10 mouse cellular contexts compared by ENCODE assay signal in genomic region chr6:54586175-54586574, GRCm38 (mm10). TPM values are rescaled to one million over a fixed set of nuclear protein-coding genes. Genes with fewer than 3 reads are reported as not detected.
DNase-seq lines count a peak whose midpoint lies in the region; ATAC-seq and TF ChIP-seq lines count a peak whose summit lies in the region.
"Had no signal": no experiment of that assay in that cellular context is flagged by ENCODE, and none has a peak within 500 bp of the region (broad histone marks: within the 10 kb centered on the region; RNA-seq: fewer than 3 reads in every experiment).

No protein-coding gene starts in this region.

- no peaks in the 10 kb centered on the region for H3K36me3 ChIP-seq in E14TG2a.4 (ENCODE audit: insufficient read depth, low read length)
- no peaks in the 10 kb centered on the region for H3K36me3 ChIP-seq in splenic B cell, adult 2 months (ENCODE audit: control insufficient read depth, insufficient read depth, low read length, poor library complexity, severe bottlenecking)
- H3K36me3 ChIP-seq in neural tube, embryonic 15.5 days, result no peaks in the 10 kb centered on the region

- peaks cover 22% of the 10 kb centered on the region for H3K4me1 ChIP-seq in E14TG2a.4 (replicated peaks; ENCODE audit: low read depth, low read length)
- H3K4me1 ChIP-seq in neural tube, embryonic 15.5 days, result peaks cover 2% of the 10 kb centered on the region; the same call in 1 of the 2 replicates

- H3K27ac ChIP-seq in neural tube, embryonic 15.5 days (replicated peaks), result no peak overlapping the region
- H3K27ac ChIP-seq: limb, embryonic 12.5 days had no signal

- H3K4me3 ChIP-seq in E14TG2a.4 (replicated peaks; ENCODE audit: low read length), result no peak overlapping the region
- no peak overlapping the region for H3K4me3 ChIP-seq in neural tube, embryonic 15.5 days (replicated peaks)
- H3K4me3 ChIP-seq: erythroblast, embryonic 14.5 days; limb, embryonic 12.5 days had no signal

- H3K27me3 ChIP-seq in E14TG2a.4 (ENCODE audit: insufficient read depth, low read length), result no peaks in the 10 kb centered on the region
- no peaks in the 10 kb centered on the region for H3K27me3 ChIP-seq in splenic B cell, adult 2 months (ENCODE audit: control insufficient read depth, insufficient read depth, low read length, poor library complexity, severe bottlenecking)
- H3K27me3 ChIP-seq in neural tube, embryonic 15.5 days (replicated peaks), result no peaks in the 10 kb centered on the region
- H3K27me3 ChIP-seq: limb, embryonic 12.5 days had no signal

- intact Hi-C loops in gastrocnemius, postnatal 14 days (cut with DNase I; ENCODE audit: low total_unique reads), result loop anchor here (5.0 kb wide), 1 partner anchor 41 kb away; no protein-coding TSS in a partner anchor
- intact Hi-C loops in left cerebral cortex, postnatal 25 days (cut with DNase I), result no loop called here

- DNase-seq in kidney, postnatal 10 days, result peak; percentile 73
- DNase-seq in kidney, adult 18-20 months, result no peak
- peak; percentile 73 for DNase-seq in adrenal gland, postnatal 10 days
- DNase-seq in gastrocnemius, postnatal 14 days, result peak; percentile 16
- DNase-seq in left cerebral cortex, postnatal 25 days (ENCODE audit: low spot score in 2 of 2), result peak; percentile 52 to 71
- peak; percentile 67 for DNase-seq in splenic B cell, adult 2 months (ENCODE audit: low read depth, low spot score)

- peak; percentile 78 for TF ChIP-seq CTCF in E14TG2a.4 (conservative IDR thresholded peaks at IDR 0.05; ENCODE audit: low read length)

- 24% methylated on average over 2 of the region's 2 CpGs for WGBS in neural tube, embryonic 15.5 days

- no peak overlapping the region for H3K4me2 ChIP-seq in neural tube, embryonic 15.5 days
- H3K4me2 ChIP-seq: limb, embryonic 12.5 days had no signal

- no peak overlapping the region for H3K9ac ChIP-seq in neural tube, embryonic 15.5 days (replicated peaks)
- H3K9ac ChIP-seq: limb, embryonic 12.5 days had no signal

- no peaks in the 10 kb centered on the region for H3K9me3 ChIP-seq in E14TG2a.4 (ENCODE audit: low read length)
- no peaks in the 10 kb centered on the region for H3K9me3 ChIP-seq in neural tube, embryonic 15.5 days (replicated peaks)
- H3K9me3 ChIP-seq: limb, embryonic 12.5 days had no signal

- no peak for ATAC-seq in neural tube, embryonic 15.5 days (ENCODE audit: low FRiP score)

RNA-seq across cellular contexts. Expression of gene Plekha8, which starts 8.7 kb away (rescaled TPM):
- total RNA-seq in adrenal gland, postnatal 10 days (2021), result 10 to 100 TPM; 15.8 to 17.6 TPM
- total RNA-seq in gastrocnemius, postnatal 14 days (2021), result 1 to 10 TPM; 4.7 to 6.2 TPM
- 10 to 100 TPM; 11.3 to 12.3 TPM for total RNA-seq in left cerebral cortex, postnatal 25 days (2021)
- 6.7 and 8.0 TPM in 2 replicates for polyA plus RNA-seq in neural tube, embryonic 15.5 days (2015; fragmentation: Nextera tagmentation; extraction: Ambion mirVana)

RNA-seq across cellular contexts. Expression of gene Fkbp14, which starts 10.9 kb away (rescaled TPM):
- 10 to 100 TPM; 19.8 to 20.7 TPM for total RNA-seq in adrenal gland, postnatal 10 days (2021)
- total RNA-seq in gastrocnemius, postnatal 14 days (2021), result 10 to 100 TPM; 14.4 to 14.7 TPM
- 1 to 10 TPM; 8.5 to 9.0 TPM for total RNA-seq in left cerebral cortex, postnatal 25 days (2021)
- 12.5 and 14.0 TPM in 2 replicates for polyA plus RNA-seq in neural tube, embryonic 15.5 days (2015; fragmentation: Nextera tagmentation; extraction: Ambion mirVana)
- polyA plus RNA-seq: erythroblast, embryonic 14.5 days had no signal

RNA-seq across cellular contexts. Expression of gene Scrn1, which starts 19.9 kb away (rescaled TPM):
- 10 to 100 TPM; 18.1 to 27.5 TPM for total RNA-seq in adrenal gland, postnatal 10 days (2021)
- total RNA-seq in gastrocnemius, postnatal 14 days (2021), result 1 to 10 TPM; 5.8 to 9.7 TPM
- 100 to 1,000 TPM; 143 to 145 TPM for total RNA-seq in left cerebral cortex, postnatal 25 days (2021)
- 85.9 and 98.3 TPM in 2 replicates for polyA plus RNA-seq in neural tube, embryonic 15.5 days (2015; fragmentation: Nextera tagmentation; extraction: Ambion mirVana)
- polyA plus RNA-seq: erythroblast, embryonic 14.5 days had no signal

Comparison
In these comparisons a context has a peak if more than half of its experiments do, and no peak if none do; other contexts are left out.
1. RNA of gene Scrn1, which starts 19.9 kb away (total RNA-seq): 143 to 145 TPM in left cerebral cortex, postnatal 25 days; 18.1 to 27.5 TPM in adrenal gland, postnatal 10 days and 5.8 to 9.7 TPM in gastrocnemius, postnatal 14 days; every median in the first group is over 4 times any median in the second.